Mouse (Mus musculus) thymus, postnatal 14 days (tissue): Measurements from ENCODE around the gene Stk33.
"Not testable (repeated sequence)": the region's sequence is repeated elsewhere in the genome, so short reads cannot be mapped to it uniquely, and the experiment has no call there.

Experiments used
- DNase-seq: peaks from one replicate; pipeline ENCODE4 v3.0.0; 2021

The Stk33 gene

DNA sequence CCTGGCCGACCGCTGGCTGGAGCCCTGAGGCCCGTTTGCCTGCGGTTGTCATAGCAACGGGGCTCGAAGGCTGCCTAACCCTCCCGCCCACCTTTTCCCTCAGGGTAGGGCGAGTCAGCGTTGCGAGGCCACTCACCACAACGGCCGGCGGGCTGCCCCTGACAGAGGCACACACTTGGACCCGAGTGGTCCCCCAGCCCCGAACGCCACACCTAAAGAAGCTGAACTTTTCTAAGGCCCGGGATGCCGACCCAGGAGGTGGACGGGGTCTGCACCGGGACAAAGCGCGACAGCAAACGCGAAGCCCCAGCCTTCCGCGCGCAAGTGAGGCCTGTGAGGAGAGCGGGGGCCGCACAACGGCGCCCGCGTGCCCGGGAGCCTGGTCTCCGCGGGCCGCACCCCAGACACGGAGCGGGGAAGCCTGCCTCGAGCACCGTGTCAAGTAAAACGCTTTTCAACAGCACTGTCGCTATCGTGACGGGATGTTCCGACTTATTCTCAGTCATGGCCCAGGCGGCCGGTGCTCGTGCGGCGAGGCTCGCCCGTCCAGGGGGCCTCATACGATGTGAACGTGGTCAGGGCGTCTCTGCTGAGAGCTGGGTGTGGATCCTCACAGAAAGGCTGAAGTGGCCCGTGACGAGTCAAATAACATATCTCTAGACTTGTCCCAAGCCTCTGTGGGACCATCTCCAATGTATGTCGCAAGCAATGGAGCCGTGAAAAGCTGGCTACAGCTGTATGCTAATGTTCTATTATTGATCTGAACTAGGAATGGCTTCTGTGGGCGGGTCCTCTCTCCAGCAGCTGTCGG lies at the start of gene Stk33:
Gene Stk33 (minus strand): TSS at position 301 of the 811 bp plus-strand sequence.
- DNase-seq = no peak

DNA sequence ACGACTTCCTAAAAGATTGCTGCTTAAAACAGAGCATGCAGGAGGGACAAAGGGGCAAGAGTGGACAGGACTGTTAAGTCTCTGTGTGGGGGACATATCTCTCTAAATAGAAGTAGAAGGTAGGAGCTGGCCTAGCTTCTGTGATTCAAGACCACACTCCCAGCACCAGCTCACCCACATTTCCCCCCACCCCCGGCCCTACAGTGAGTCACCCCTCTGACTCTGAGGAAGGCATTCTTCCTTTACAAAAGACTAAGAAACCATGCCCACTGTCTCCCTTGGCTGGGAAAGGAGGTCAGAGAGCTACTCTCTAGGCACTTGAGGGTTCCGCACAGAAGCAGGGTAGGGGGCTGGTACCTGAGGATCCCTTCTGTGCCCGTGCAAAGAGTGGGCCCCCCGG lies 45.3 kb upstream of the Stk33 start:
- no peak for DNase-seq

DNA sequence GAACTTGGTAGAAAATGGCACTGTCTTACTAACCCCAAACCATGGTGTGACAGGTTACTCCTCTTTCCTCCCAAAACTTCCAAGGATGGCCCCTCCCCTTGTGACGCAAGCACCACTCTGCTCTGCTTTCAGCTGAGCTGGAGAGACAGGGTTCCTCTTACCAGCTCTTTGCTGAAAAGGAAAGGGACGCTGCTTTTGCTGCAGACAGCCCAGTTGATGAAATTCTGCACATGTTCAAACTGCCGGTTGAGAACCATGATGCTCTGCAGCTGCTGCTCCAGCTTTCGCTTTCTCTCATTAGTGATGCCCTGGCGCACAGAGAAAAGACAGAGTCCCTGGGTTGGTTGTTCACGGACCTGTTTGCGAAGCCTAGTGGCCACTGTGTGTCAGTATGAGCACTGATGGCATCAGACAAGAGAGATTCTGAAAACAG lies 41.9 kb upstream of the Stk33 start:
- peak; percentile 9 for DNase-seq

DNA sequence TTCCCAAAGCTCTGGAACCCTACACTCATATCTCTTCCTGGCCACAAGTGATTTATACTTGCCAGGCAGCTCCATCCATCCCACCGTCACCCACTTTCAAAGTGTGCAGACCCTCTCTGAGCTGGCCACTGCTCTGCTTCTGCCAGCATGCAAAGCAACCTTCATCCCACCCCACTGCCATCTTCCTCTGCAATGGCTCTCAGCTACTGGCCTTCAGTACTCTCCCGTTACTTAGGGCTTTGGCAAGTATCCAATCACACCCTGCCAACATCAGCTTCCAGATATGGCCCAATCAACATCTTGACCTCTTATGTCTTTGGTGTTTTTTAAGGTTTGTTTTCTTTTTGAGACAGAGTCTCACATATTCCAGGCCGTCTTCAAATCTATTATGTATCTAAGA lies 39.0 kb upstream of the Stk33 start:
- DNase-seq = no peak

DNA sequence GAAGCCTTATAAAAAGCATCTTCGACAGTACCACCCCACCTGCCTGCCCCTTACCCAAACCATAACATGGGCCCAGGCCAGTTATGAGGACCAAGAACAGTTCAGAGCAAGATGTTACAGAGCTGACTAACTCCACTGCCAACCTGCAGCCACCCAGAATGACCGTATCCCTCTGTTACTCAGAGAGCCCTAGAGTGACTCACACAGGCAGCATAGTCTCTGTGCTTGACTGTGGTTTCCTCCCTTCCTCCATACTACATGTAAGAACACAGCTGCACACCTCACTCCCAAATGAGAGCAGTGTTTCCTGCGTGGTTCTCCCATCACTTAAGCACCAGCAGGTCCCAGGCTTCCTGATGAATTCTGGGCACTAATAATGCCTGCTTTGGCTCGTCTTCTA lies 31.8 kb upstream of the Stk33 start:
- DNase-seq = no peak

DNA sequence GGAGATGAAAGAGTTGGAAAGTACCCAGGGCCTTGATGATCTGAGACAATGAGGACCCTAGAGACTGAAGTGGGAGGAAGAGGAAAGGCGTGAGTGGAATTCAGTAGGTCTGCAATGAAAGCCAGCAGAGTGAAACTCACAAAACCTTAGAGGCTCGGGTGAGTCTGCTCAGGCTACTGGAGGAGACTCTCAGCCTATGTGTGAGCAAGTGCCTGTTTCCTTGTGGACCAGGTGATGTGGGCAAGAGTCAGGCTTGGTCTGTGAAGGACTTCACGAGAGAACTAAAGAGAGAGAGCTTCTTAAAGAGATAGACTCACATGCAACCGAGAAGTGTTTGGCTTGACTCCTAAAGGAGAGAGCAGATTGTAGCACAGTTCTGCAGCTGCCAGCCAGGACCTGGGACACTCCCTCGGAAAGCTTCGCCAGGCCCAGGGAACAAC lies 29.4 kb upstream of the Stk33 start:
- DNase-seq = no peak

DNA sequence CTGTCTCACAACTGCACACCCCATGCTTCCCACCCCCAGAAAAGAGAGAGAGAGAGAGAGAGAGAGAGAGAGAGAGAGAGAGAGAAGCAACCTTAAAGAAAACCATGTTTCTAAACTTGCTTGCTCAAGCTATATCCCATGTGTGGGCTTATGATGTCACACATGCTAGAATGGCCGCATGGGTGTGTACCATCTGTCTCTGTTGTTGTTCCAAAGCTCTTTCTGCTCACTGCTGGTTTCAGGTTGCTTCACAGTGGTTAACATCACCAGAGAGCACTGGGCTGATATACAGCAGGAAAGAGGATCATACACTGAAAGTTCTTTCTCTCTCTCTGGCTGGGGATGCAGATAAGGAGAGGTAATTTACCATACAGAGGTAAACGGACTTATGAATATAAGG lies 28.7 kb upstream of the Stk33 start:
- DNase-seq = no peak

DNA sequence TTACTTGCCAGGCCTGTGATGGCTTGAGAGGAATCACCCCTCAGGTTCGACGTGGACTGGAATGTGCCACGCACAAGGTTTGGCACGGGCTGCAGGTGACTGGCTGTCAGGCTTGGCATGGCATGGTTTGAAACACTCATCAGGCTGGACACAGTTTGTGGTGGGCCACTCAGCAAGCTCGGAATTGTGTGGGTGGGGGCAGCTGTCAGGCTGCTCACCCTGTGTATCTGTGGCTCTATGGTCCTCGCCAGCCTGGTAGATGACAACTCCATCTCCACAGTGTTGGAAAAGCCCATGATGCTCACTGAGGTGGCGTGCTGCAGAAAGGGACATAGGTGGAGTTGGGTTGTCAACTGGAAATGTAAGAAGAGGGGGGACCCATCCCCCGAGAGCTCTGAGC lies 21.8 kb upstream of the Stk33 start:
- no peak for DNase-seq

DNA sequence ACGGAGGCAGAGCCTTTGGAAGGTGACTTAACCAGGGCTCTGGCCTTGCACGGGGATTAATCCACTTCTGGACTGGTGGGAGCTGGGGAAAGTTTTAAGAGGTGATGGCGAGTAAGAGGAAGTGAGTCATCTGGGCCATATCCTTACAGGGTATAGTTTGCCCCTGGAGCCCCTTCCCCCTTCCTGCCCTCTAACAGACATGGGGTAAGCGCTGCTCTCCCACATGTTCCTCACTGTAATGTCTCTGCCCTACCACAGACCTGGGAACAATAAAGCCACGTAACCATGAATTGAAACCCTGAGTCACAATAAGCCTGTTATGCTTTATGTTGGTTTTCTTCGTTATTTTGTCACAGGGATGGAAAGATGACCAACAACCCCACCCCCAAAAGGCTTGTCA lies 17.7 kb upstream of the Stk33 start:
- DNase-seq = no peak

DNA sequence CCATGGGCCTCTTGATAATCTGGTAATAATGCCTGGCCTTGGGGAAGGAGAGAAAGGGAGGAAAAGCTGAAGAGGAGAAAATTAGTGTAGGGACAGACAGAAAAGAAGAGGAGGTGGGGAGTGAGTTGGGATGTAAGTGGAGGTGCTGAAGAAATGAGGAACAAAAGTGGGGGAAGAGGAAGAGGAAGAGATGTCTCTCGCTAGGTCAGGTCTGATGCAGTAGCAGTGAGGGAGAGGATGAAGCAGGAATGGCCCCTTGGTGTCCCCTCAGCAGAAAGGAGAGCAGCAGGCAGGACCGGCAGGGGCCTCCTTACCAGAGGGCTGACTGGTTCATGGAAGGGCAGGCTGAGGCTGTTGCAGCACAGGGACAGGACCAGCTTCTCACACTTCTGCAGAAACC lies 16.9 kb upstream of the Stk33 start:
- DNase-seq = no peak

DNA sequence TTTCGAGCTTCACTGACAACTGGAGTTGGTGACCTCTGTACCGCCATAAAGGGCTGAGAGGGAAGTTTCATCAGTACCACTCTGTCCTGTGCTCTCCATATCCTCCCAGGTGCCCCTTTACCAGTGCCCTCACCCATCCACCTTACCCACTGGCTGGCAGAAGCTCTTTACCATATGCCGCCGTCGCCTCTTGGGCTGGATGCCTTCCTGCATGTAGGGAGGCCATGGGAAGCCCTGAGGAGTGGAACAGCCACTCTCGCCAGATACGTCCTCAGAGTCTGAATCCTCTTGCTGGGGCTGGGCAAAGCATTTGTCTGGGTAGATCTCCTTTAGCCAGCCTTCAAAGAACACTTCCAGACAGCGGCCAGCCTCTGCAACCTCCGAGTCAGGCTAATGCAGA lies 16.0 kb upstream of the Stk33 start:
- no peak for DNase-seq

DNA sequence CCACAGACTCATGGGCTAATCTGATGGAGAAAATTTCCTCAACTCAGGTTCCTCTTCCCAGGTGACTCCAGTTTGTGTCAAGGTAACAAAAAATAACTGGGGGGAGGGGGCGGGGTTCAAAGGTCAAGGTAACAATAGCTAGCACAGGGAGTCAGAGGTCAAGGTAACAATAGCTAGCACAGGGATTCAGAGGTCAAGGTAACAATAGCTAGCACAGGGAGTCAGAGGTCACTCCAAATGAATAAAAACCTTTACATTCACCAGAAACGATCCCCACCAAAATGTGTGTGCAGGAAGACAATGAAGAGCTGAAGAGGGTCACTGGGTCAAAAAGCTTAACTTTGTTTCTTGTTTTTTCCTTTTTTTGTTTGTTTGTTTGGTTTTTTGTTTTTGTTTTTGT lies 9.2 kb upstream of the Stk33 start:
- DNase-seq = no peak

DNA sequence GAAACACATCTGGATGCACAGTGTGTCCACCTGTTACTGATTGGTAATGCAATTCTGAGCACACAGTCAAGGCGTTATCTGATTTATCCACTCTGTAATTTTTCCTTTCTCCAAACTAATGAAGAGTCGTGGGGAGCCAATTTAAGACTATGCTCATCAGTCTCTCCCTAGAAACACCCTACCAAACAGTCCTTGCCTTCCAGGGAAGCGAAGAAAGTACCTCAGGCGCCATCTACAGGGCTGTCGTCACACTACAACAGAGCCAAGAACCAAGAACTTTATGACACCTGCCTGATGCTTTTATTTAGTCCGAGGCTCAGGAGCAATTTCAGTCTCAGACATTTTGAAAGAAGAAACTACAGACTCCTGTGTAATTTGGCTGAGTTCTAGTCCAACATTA lies 6.1 kb upstream of the Stk33 start:
- DNase-seq = peak; percentile 23

DNA sequence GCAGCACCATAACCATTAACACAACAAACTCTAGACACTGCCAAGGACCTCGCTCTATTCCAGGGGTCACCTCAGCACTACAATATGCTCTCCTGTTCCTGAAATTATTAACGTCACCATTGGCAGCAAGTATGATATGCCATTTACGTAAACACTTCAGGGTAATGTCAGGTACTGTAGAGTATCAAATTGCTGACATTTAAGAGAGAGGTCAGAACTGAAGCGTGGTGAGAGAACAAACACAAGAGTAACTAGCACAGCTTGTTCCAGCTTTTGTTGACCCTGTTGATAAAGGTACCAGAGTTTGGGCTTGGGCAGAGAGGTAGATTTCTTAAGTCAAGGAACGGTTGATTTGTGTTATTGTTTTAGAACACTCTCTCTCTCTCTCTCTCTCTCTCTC lies 3.9 kb upstream of the Stk33 start:
- DNase-seq = no peak

DNA sequence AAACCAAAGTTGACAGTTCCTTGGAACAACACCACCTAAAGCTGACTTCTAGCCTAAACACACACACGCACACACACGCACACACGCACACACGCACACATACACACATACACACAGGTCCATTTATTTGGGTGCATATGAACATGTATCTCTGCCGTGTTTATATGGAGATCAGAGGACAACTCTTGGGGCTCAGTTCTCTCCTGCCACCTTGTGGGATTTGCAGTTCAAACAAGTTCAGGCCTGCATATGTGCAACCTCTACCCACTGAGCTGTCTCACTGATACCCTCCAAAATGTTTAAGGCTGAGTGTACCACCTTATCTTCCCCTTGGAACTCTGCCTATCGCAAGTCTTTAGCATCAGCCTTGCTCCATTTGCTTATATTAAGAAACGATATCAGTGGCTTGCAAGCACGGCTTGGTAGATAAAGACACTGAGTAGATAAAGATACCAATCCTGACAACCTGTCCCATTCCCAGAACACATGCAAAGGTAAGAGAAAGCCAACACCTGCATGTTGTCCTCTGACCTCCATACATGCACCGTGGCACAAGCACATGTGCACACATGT lies 1.9 kb upstream of the Stk33 start:
- DNase-seq = no peak

DNA sequence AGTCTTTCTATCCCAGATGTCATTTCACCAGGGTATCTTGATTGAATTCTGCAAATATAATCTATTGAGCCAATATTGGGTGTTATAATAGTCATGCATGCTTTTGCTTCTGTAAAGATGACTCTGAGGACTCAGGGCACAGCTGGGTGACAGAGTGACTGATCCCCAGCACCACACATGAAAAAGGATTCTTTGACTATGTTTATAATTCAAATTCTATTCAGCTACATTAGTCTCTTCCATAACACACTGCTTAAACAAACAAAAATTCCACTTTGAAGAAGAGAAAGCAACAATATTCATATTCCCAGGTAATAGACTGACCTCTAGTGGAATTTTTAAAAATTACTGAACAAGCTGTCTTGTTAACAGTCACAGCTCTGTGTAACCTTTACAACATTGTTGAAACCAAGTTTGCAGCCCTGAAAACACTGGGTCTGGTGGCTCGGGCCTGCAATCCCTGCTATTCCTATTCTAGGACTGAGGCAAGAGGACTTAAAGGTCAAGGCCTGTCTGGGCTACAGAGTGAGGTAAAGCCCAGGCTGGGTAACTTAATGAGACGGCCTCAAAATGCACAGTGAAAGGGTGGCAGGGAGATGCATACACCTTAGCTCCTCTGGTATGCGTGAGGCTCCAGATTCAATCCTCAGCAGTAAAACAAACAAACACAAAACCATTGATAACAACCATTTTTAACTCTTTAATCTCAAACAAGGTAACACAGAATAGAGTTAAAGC lies 14.3 kb downstream of the Stk33 start:
- DNase-seq = no peak

DNA sequence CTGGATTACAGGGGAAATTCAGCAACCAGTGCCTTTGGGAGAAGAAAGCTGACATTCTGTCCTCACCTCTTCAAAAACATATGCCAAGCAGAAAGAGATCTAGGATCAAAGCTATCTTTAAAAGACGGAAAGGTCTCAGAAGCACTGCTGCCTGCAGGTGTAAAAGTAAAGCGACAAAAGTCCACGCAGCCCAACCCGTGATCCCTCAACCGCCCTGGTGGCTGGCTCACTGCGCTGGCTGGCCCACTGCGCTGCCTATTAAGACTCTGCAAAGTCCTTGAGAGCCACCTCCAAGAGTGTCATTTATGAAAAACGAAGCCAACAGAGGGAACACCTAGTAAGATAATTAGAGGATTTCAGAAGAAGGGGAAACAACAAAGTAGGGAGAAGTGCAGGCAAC lies 16.1 kb downstream of the Stk33 start:
- no peak for DNase-seq

DNA sequence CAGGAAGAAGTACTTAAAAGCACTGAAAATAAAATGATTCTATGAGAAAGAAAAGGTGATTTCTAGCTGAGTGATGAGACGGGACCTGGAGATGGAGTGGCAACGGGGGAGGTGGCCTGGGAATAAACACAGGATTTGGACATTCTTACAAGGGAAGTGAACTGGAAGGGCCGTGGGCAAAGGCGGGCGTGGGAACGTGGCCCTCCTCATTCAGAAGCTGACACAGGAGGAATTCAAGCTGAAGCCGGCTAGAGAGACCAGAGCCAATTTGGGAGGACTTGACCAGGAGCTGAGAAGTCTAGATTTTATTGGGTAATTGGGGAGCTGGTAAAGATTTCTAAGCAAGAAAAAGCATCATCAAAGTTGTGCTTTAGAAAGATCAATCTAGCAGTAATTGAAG lies 33.4 kb downstream of the Stk33 start:
- no peak for DNase-seq

DNA sequence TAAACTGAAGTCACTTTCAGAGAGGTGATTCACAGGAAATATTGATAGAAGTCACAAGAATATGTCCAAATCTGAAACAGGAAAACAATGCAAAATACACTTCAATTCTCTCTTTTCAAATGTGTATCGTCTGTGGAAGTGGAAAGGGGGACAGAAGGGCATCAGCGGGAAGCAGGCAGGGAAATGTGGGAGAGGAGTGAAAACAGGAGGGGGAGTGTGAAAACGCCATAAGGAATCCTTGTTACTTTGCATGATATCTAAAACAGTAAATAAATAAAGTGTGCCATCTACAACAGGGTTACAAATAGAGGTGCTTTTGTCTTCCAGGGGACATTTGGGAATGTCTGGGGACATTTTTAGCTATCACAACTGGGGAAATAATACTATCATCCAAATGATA lies 39.6 kb downstream of the Stk33 start:
- DNase-seq = no peak

DNA sequence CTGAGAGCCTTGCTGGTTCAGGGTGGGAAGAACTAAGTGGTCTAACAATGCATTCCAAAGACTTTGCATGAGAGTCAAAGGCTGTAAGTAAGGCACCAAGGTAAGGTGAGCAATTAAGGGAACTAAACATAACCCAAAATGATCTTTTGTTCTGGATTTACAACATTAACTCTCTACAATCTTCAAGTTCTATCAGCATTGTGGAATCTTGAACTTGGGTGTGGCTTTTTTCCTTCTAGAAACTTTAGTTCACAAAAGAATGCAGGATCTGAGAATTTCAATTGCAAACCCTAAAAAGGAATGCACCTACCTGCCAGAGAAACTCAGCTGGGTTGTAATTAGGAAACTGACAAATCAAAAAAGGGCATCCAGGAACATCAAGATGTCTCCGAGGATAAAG lies 57.8 kb downstream of the Stk33 start:
- DNase-seq = no peak

DNA sequence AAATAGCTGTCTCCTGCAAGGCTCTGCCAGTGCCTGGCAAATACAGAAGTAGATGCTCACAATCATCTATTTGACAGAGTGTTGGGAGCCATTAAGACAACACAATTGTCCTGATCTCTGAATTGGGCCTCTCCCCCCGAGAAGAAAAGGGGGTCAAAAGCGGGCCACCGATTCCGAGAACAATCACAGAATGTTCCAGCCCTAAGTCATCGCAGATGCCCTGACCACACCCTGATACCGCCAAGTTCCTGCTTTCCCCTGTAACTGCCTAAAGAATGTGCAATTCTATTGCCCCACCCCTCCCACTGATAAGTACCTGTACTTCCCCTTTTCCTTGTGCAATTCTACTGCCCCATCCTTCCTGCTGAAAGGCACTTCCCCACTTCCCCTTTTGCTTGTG lies 65.3 kb downstream of the Stk33 start:
- not testable (repeated sequence) for DNase-seq

DNA sequence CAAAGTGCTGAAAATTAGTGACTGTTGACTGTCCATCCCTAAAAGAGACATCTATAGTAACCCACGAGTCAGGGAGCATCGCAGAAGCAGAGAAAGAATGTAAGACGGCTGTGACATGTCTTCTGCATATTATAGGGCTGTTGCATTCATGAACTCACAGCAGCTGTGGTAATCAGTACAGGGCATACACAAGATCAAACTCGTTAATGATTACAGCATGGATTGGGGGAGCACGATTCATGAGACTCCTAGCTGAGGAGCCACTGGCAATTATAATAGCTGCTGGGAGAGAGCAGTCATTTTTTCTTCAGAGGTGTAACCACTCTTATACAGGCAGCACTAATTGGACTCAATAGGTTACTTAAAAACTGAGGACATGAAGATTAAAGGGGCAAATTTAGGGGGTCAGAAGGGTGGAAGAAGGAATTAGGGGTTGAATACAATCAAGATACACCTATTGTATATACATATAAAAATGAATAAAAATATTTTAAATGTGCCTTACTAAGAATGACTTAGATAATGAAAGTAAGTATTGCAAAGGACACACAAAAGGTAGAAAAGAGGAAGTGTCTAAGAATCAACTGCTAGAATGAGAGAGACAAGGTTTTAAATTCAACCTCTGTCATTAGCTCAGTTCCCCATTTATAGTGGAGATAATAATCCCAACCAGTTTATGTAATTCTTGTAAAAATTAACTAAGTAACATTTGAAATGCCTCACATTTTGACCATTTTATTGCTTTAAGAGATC lies 80.3 kb downstream of the Stk33 start:
- no peak for DNase-seq

DNA sequence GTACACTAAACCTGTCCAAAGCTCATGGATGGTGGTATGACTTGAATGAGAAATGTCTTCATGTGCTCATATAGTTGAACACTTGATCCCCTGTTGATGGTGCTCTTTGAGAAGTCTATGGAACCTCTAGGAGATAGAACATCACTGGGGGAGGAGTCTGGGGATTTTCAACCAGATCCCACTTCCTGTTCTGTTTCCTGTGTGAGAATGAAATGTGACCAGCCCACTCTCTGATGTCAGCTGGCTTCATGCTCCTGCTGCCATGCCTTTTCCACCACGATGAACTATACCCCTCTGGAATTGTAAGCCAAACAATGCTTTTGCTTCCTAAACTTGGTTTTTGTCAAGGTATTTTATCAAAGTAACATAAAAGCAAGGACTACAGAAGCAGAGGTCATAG lies 81.0 kb downstream of the Stk33 start:
- no peak for DNase-seq
